Mouse (Mus musculus) midbrain, embryonic 14.5 days (tissue): ENCODE results near the gene Depdc5. TPM values are rescaled to one million over a fixed set of nuclear protein-coding genes. Genes with fewer than 3 reads are reported as not detected.

Experiments used
- ATAC-seq: fragments of 200-750 bp; cut with Nextera tagmentation; 2 replicates; pipeline ENCODE4 v1.8.0; 2017; ENCODE audit warnings: moderate number of reproducible peaks, moderate library complexity; ENCODE audit not compliant: low FRiP score, low TSS enrichment
- DNase-seq: peaks from one replicate; pipeline ENCODE4 v3.0.0-alpha.2; 2015
- H3K27ac ChIP-seq: fragments of 300-500 bp; sonication (generic); replicated peaks from 2 replicates; pipeline ENCODE4 v1.5.1; 2014; ENCODE audit warnings: mild to moderate bottlenecking, low read depth, low read length, moderate library complexity
- H3K27me3 ChIP-seq: fragments of 300-500 bp; sonication (generic); 2 replicates; pipeline ENCODE4 v1.6.1; 2014; ENCODE audit warnings: low read length, control low read depth, mixed read lengths; ENCODE audit not compliant: control insufficient read depth, insufficient read depth
- H3K36me3 ChIP-seq: fragments of 300-500 bp; sonication (generic); 2 replicates; pipeline ENCODE4 v1.6.1; 2014; ENCODE audit warnings: low read length, control low read depth; ENCODE audit not compliant: control insufficient read depth, insufficient read depth
- H3K4me1 ChIP-seq: fragments of 300-500 bp; sonication (generic); 2 replicates; pipeline ENCODE4 v1.6.1; 2014; ENCODE audit warnings: mild to moderate bottlenecking, antibody characterized with exemption, low read length, control low read depth; ENCODE audit not compliant: control insufficient read depth, insufficient read depth
- H3K4me2 ChIP-seq: fragments of 300-500 bp; sonication (generic); 2 replicates; pipeline ENCODE4 v1.6.1; 2014; ENCODE audit warnings: mild to moderate bottlenecking, low read length, moderate library complexity
- H3K4me3 ChIP-seq: fragments of 300-500 bp; sonication (generic); replicated peaks from 2 replicates; pipeline ENCODE4 v1.5.1; 2014; ENCODE audit warnings: low read depth, low read length
- H3K9ac ChIP-seq: fragments of 300-500 bp; sonication (generic); replicated peaks from 2 replicates; pipeline ENCODE4 v1.6.1; 2014; ENCODE audit warnings: mild to moderate bottlenecking, low read length, moderate library complexity
- H3K9me3 ChIP-seq: fragments of 300-500 bp; sonication (generic); 2 replicates; pipeline ENCODE4 v1.6.1; 2016; ENCODE audit warnings: low read length, control low read depth, mixed read lengths; ENCODE audit not compliant: control insufficient read depth
- WGBS: fragments of 180-500 bp; shearing (Covaris S2); extraction: QIAGEN DNeasy Blood & Tissue Kit; methylation state at CpG from one replicate; pipeline ENCODE4 v1.1.7; 2014; 5-methylcytosine and 5-hydroxymethylcytosine counted together
- polyA plus RNA-seq: library from polyadenylated mRNA; unstranded; fragments of >200 nt; fragmentation: Nextera tagmentation; extraction: Ambion mirVana; gene quantifications from 2 replicates; pipeline ENCODE4 v1.2.1, GENCODE M21; 2014

Gene Depdc5
- polyA plus RNA-seq, 1 experiment from 2014 or later, result 30.9 TPM

DNA sequence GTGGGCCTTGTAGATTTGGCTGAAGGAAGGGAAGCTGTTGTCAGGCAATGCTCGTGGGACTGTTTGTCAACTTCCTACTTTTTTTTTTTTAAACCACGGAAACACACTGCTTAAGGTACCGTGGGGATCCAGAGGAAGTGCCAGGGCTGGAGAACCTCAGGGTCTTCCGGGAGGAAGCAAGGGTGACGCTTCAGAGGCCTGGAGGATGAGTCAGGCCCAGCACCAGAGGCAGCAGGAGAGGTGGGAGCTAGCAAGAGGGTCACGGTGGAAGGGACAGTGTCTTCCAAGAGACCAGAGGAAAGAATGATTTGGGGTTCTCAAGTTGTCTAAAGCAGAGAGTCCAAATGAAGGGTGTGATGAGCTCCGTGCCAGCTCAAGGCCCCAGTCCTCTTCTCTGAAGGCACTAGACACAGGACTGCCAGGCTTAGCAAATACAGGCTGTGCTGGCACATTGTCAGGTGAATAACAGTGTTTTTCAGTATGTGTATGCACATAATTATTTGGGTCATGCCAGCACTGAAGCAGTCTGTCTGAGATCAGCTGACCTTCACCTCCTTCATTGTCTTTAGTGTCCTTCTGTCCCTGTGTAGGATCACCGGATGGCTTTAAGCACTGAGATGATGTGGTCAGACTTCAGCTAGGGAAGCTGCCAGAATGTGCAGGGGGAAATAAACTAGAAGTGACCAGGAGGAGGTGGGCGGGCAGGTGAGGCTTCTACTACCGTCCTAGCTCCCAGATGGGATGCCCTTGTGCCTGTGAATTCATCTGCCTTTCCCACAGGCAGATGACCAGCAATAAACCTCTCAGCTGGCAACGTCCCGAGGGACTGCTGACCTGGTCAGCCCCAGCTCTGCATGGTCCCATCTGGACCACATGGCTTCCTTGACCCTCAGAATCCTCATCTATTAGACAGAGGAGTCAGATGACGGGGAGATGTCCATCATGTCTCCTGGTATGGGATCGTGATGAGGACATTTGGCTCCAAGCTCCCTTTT, 146.6 kb downstream of the Depdc5 start:
- DNase-seq (no peak), ATAC-seq (0 out of 2 replicates have a peak, but pooled peaks have one; percentile 12)
- Histone ChIP-seq H3K27ac (peak overlapping the region; percentile 79), H3K27me3 (no peaks in the 10 kb centered on the region), H3K4me3 (no peak overlapping the region), H3K4me2 (peak overlapping the region; percentile 12; the same call in 1 of the 2 replicates), H3K36me3 (no peaks in the 10 kb centered on the region), H3K9me3 (no peaks in the 10 kb centered on the region), H3K4me1 (peaks cover 35% of the 10 kb centered on the region), H3K9ac (no peak overlapping the region)
- 78% methylated on average over 14 of the region's 14 CpGs for WGBS

DNA sequence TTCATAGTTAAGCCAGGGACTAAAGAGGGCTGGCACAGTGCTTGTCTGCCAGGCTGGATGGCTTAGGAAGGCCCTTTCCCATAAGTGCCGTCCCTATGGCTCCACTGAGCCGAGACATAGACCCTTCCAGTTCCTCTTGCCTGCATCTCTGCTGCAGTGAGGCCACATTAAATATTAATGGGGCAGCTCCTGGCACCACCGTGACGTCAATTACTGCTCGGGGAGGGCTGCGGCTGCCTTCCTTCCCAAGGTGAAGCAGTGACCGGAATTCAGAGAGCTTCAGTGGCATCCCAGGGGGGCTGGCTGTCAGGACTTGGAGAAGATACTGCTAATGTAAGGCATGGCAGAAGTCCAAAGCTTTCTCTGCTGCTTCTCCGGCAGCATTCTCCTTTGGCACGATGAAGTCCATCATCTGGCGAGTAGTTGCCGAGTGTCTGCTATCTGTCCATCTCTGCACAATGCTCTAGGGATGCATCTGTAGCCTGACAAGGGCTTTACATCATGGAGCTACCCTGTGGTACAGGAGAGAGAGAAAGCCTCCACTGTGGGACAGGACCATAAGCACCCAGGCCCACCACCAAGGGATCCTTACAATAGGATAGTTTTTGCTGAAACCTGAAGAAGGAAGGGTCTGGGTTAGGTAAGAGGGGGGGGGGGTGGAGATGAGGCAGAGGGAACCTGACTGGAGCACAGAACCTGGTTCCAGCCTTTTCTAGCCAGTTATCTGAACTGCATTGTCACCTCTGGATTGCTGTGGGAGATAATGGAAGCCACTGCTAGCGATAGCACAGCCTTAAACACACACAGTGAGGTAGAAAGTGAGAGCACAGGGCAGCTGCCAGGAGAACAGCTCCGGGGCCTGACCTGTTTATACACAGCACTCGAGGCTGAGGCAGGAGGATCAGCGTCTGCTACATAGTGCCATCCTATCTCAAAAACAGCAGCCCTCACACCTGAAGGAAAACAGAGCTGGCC, 147.9 kb downstream of the Depdc5 start:
- Histone ChIP-seq H3K27me3 (no peaks in the 10 kb centered on the region), H3K9me3 (no peaks in the 10 kb centered on the region), H3K9ac (no peak overlapping the region; the same call in 1 of the 2 replicates), H3K4me3 (no peak overlapping the region; the same call in 1 of the 2 replicates), H3K36me3 (no peaks in the 10 kb centered on the region), H3K27ac (peak overlapping the region; percentile 79), H3K4me2 (peak overlapping the region; percentile 12), H3K4me1 (peaks cover 24% of the 10 kb centered on the region)
- WGBS, result 21% methylated on average over 15 of the region's 15 CpGs
- peak; percentile 88 for DNase-seq
- ATAC-seq, result peak; percentile 79

DNA sequence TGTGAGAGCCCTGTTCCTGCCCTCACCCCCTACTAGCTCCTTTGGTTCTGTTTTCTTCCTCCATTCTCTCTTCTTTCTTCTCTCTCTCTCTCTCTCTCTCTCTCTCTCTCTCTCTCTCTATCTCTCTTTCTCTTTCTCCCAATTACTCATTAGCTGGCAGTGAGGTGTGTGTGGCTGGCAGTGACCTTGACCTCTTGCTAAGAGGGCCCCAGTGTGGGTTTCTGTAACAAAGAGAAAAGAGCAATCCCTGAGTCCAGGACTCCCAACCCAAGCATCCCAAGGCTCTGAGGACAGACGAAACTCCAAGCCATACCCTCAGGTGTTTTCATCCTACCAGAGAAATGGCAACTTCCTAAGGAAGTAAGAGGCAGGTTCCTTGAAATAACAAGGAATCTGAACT, 150.6 kb downstream of the Depdc5 start:
- DNase-seq (no peak), ATAC-seq (no peak)
- Histone ChIP-seq H3K9me3 (no peaks in the 10 kb centered on the region), H3K9ac (no peak overlapping the region), H3K4me2 (no peak overlapping the region), H3K27ac (no peak overlapping the region), H3K4me3 (no peak overlapping the region), H3K27me3 (no peaks in the 10 kb centered on the region), H3K4me1 (peaks cover 27% of the 10 kb centered on the region), H3K36me3 (no peaks in the 10 kb centered on the region)
- WGBS, result 81% methylated on average over 1 of the region's 1 CpGs

DNA sequence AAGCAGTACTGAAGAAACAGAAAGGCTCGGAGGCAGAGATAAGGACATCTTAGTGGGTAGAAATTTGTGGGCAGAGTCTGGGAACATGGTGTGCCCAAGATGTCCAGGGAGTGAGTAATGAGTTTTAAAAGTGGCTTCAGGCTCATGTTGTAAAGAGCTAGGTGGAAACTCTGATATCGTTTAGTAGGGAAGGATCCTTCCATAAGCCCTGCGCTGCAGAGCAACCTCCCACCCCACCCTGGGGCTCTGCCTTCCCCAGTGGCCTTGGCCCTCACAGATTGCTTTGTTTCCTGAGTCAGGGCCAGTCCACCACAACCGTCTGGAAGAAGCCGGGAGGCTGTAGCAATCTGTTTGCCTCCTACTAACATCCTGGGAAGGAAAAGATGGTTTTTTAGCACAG, 152.1 kb downstream of the Depdc5 start:
- 83% methylated on average over 5 of the region's 5 CpGs for WGBS
- no peak overlapping the region for H3K4me3 ChIP-seq
- no peaks in the 10 kb centered on the region for H3K36me3 ChIP-seq
- H3K4me2 ChIP-seq, result no peak overlapping the region
- no peak overlapping the region for H3K27ac ChIP-seq
- DNase-seq (no peak), ATAC-seq (no peak)
- H3K9ac ChIP-seq, result no peak overlapping the region
- H3K9me3 ChIP-seq, result no peaks in the 10 kb centered on the region
- H3K27me3 ChIP-seq, result no peaks in the 10 kb centered on the region
- H3K4me1 ChIP-seq, result peaks cover 27% of the 10 kb centered on the region

DNA sequence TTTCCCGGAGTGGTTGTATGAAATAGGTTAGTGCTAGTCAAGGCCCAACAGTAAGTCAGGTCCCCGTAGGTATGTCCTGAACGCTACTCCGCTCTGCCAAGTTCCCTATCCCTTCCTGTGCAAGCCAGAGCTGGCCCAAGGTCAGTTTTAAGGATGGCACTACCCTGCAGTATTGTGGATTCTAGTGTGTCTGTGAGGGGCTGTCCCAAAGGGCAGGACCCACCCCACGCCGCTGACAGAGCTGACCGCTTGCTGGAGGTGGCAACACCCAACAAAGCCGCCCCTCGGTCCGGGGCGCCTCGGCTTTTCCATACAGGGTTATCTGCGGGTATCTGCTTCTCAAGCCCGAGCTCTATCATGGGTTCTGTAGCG, 154.7 kb downstream of the Depdc5 start:
- Histone ChIP-seq H3K4me3 (peak overlapping the region; percentile 61), H3K27ac (peak overlapping the region; percentile 99), H3K4me2 (peak overlapping the region; percentile 94), H3K9ac (peak overlapping the region; percentile 93), H3K9me3 (no peaks in the 10 kb centered on the region), H3K36me3 (0 out of 2 replicates have a peak, but pooled peaks cover 5% of the 10 kb centered on the region), H3K27me3 (no peaks in the 10 kb centered on the region), H3K4me1 (peaks cover 34% of the 10 kb centered on the region)
- 3% methylated on average over 15 of the region's 15 CpGs for WGBS
- ATAC-seq, result peak; percentile 57
- no peak for DNase-seq

DNA sequence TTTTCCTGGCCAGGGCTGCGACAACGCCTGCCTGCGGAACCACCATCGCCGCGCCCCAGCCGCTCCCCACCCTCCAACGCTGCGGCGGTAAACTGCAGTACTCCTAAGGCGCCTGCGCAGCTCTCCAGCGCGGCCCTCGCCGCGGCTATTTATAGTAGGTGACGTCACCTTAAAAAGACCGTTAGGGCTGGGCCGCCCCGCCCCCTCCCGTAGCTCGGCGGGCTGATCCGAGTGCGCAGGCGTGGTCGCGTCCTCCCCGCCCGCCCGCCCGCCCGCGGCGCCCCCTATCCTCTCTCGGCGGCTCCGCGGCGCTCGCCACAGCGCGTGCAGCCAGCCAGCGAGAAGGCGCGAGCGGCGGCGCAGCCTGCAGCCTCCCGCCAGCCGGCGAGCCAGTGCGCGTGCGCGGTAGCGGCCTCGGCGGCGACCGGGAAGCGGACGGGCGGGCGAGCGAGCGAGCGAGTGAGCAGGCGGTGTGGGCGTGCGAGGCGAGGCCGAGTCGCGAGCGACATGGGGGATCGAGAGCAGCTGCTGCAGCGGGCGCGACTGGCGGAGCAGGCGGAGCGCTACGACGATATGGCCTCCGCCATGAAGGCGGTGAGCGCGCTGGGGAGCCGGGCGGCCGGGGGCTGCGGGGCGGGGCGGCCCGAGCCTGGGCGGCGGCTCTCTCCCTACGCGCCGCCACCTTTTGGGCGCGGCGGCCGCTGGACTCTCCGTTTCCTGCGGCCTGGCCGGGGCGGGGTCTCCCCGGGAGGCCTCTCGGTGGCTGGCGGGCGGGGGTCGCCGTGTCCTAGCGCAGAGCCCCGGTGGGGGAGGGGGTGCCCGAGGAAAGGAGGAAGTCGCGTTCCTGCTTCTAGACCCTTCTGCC, 155.3 kb downstream of the Depdc5 start, which contains the start of gene Ywhah:
Gene Ywhah, plus strand, starts transcription at position 256 of the 865 bp plus-strand sequence.
- peak within 1 kb of the TSS; percentile 94 for H3K4me2 ChIP-seq
- H3K4me1 ChIP-seq, result peaks cover 37% of the 10 kb centered on the region
- ATAC-seq (peak; percentile 97), DNase-seq (peak; percentile 100)
- H3K27ac ChIP-seq, result peak within 1 kb of the TSS; percentile 99
- H3K4me3 ChIP-seq, result peak within 1 kb of the TSS; percentile 61
- 0 out of 2 replicates have a peak, but pooled peaks cover 5% of the 10 kb centered on the region for H3K36me3 ChIP-seq
- H3K9ac ChIP-seq, result peak within 1 kb of the TSS; percentile 98
- no peaks in the 10 kb centered on the region for H3K27me3 ChIP-seq
- H3K9me3 ChIP-seq, result no peaks in the 10 kb centered on the region
- under 1% methylated on average over 103 of the region's 121 CpGs for WGBS

DNA sequence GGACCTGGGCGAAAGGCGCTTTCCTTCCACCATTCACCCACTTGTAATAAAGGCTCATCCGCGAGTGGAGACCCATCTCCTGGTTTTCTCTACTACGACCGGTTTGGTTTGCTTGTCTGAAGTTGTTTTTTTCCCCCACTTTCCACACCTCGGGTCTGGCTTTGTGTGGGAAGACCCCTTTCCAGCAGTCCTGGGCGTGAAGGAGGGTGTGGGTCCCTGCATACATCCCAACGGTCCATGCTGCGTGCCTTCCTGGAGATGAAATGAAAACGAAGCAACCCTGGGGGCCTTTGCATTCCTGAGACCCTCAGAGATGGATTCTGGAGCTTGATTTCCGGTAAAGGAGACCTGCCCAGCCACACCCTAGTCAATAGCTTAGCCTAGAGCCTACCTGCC, 155.9 kb downstream of the Depdc5 start:
- Histone ChIP-seq H3K27me3 (no peaks in the 10 kb centered on the region), H3K4me2 (peak overlapping the region; percentile 94), H3K4me1 (peaks cover 42% of the 10 kb centered on the region), H3K9ac (peak overlapping the region; percentile 98), H3K27ac (peak overlapping the region; percentile 99), H3K9me3 (no peaks in the 10 kb centered on the region), H3K36me3 (peaks cover 10% of the 10 kb centered on the region; the same call in 1 of the 2 replicates), H3K4me3 (peak overlapping the region; percentile 61)
- WGBS, result under 1% methylated on average over 12 of the region's 12 CpGs
- ATAC-seq (no peak), DNase-seq (peak; percentile 45)
